Mouse (Mus musculus): Measurements from ENCODE around the gene Mybphl.
A peak's percentile ranks its signal among the peaks of the same experiment; 100 is the strongest.

Mybphl gene

DNA sequence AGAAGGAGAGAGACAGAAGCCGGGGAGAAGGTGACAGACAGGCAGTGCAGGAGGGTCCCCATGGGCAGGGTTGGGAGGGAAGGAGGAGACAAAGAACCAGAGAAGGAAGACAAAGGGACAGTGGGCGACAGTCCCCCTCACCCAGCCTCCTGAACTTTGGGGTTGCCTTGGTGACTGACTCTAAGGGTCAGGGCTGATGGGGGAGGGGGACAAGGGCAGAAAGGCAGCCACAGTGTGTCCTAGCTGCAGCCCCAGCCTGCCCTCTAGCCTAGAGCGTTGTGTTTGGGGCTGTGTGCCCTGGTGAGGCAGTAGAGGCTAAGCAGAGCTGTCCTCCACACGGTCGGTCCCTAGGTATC lies 45.6 kb downstream of the Mybphl start:
- peak; percentile 71 for DNase-seq (ENCODE audit: low read depth, low spot score)

GRCm38 (mm10) chr3:108411026-108411753 lies 46.5 kb downstream of the Mybphl start:
- no peak for DNase-seq (ENCODE audit: low read depth, low spot score)

GRCm38 (mm10) chr3:108411754-108412121 lies 47.0 kb downstream of the Mybphl start:
- no peak for DNase-seq (ENCODE audit: low read depth, low spot score)

DNA sequence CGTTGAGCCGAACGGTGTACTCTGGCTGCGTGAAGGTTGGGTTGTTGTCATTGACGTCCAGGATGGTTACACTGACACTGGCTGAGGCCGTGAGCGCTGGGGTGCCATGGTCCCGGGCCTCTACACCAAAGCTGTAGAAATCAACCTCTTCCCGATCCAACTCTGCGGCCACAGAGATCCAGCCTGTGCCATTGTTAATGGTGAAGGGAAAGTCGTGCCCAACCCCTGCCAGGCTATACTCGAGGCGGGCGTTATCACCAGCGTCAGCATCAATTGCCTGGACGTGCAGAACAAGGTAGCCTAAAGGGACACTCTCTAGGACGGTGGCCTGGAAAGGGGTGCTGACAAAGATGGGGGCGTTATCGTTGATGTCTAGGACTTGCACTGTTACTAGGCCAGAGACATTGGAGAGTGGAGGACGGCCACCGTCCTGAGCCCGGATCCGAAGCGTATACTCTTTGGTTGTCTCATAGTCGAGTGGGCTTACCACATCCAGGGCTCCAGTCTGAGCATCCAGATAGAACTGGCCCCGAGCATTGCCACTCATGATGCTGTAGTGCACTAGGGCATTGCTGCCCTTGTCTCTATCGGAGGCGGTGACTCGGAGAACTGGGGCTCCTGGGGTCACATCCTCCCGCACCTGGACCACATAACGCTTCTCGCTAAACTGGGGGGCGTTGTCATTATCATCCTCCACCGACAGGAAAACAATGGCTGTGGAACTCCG lies 49.1 kb downstream of the Mybphl start:
- DNase-seq (ENCODE audit: low read depth, low spot score), result no peak

GRCm38 (mm10) chr3:108414857-108415830 lies 50.4 kb downstream of the Mybphl start, which contains the start of gene Celsr2:
TSS of gene Celsr2 (minus strand) at chr3:108415552.
- no peak for DNase-seq (ENCODE audit: low read depth, low spot score)

GRCm38 (mm10) chr3:108415831-108416223 lies 51.1 kb downstream of the Mybphl start:
- DNase-seq (ENCODE audit: low read depth, low spot score), result peak; percentile 91

DNA sequence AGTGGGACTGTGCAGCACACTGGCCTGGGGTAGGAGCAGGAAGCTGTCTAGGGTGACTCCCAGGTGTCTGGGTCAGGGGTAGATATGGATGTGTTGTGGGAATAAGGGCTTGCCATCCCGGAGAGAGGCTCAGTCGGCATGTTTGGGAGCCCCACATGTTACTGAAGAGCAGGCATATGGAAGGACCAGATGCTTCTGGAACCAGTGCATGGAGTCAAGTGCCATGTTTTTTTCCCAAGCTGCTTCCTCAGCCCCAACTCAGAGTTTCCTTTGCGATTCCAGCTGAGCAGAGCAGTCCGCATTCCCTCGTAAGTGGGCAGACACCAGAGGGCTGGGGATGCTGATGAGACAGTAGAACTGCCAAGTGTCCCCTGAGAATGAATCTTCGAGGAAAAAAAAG lies 58.3 kb downstream of the Mybphl start:
- no peak for DNase-seq (ENCODE audit: low read depth, low spot score)

- DNase-seq (ENCODE audit: low read depth, low spot score), result no peak
Observed at GRCm38 (mm10) chr3:108423844-108424801, 59.4 kb downstream of the Mybphl start.

DNA sequence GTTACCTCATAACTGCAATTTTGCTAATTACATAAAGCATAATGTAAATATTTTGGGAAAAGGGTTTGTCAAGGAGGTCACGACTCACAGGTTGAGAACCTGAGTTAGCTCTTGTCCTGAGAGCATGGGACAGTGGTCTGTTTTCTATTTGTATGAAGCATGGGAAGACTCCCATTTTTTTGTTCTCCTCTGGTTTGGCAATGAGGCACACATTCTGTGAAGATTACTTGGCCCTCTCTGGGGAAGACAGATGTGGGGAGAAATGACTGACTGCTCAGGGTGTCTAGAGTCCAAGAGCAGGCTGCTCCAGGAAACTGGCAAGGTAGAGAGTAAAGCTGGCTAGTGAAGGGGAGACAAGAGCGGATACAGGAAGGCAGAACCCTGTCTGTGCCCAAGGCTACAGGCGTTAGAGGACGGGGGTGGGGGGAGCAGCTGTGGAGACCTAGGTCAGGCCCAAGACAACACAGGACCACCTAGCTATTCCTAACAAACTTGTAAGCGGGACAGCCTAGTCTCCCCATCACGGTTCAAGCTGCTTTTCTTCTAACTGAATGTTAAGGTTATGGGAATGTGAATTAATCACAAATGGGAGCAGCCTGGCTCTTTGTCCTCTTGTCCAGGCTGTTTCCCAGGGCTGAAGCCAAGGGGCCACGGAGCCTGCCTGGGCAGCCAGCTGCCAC lies 60.4 kb downstream of the Mybphl start:
- peak; percentile 35 for DNase-seq (ENCODE audit: low read depth, low spot score)

DNA sequence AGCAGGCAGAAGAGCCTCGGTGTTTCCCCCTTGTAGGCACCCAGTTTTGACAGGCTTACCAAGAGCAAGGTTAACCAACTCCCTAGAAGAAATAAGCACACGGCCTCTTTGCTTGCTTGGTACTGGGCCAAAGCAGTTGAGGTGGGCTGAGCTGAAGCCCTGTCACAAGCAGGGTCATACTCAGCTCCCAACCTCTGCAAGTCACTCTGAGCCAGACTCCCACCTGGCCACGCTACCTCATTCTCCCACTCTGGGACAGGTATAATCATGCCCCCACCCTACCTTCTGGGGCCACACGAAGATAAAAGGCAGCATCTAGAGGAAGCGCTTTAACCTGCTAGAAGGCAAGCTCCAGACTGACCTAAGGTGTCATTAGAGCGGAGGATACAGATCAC lies 60.9 kb downstream of the Mybphl start:
- DNase-seq (ENCODE audit: low read depth, low spot score), result no peak

Data from mesoderm, embryonic 11.5 days (tissue).